Mouse (Mus musculus) heart, embryonic 13.5 days (tissue): ENCODE results near the gene Slc23a4. TPM values are rescaled to one million over a fixed set of nuclear protein-coding genes. Genes with fewer than 3 reads are reported as not detected.
A peak's percentile ranks its signal among the peaks of the same experiment; 100 is the strongest.

ENCODE experiments used
- ATAC-seq: fragments of 200-750 bp; cut with Nextera tagmentation; 2 replicates; pipeline ENCODE4 v1.8.0; 2017; ENCODE audit warnings: moderate TSS enrichment; ENCODE audit not compliant: insufficient number of reproducible peaks, low FRiP score, low TSS enrichment; ENCODE audit errors: extremely low read depth
- H3K27ac ChIP-seq: fragments of 300-500 bp; sonication (generic); replicated peaks from 2 replicates; pipeline ENCODE4 v1.5.1; 2015; ENCODE audit warnings: moderate library complexity, mild to moderate bottlenecking, inconsistent platforms
- H3K27me3 ChIP-seq: fragments of 300-500 bp; sonication (generic); replicated peaks from 2 replicates; pipeline ENCODE4 v1.6.1; 2015; ENCODE audit warnings: mild to moderate bottlenecking, inconsistent platforms
- H3K36me3 ChIP-seq: fragments of 300-500 bp; sonication (generic); 2 replicates; pipeline ENCODE4 v1.6.1; 2015; ENCODE audit warnings: mild to moderate bottlenecking, inconsistent platforms
- H3K4me1 ChIP-seq: fragments of 300-500 bp; sonication (generic); 2 replicates; pipeline ENCODE4 v1.6.1; 2015; ENCODE audit warnings: inconsistent platforms
- H3K4me2 ChIP-seq: fragments of 300-500 bp; sonication (generic); 2 replicates; pipeline ENCODE4 v1.6.1; 2015; ENCODE audit warnings: inconsistent platforms, mild to moderate bottlenecking, moderate library complexity
- H3K4me3 ChIP-seq: fragments of 300-500 bp; sonication (generic); 2 replicates; pipeline ENCODE4 v1.5.1; 2015; ENCODE audit warnings: moderate library complexity, mild to moderate bottlenecking, inconsistent platforms
- H3K9ac ChIP-seq: fragments of 300-500 bp; sonication (generic); 2 replicates; pipeline ENCODE4 v1.6.1; 2015; ENCODE audit warnings: inconsistent platforms, mild to moderate bottlenecking, moderate library complexity
- H3K9me3 ChIP-seq: fragments of 300-500 bp; sonication (generic); 2 replicates; pipeline ENCODE4 v1.6.1; 2016; ENCODE audit warnings: inconsistent platforms
- WGBS: fragments of 180-500 bp; shearing (Covaris S2); methylation state at CpG from one replicate; pipeline ENCODE4 v1.1.7; 2015; ENCODE audit warnings: mixed read lengths; 5-methylcytosine and 5-hydroxymethylcytosine counted together
- polyA plus RNA-seq: library from polyadenylated mRNA; unstranded; fragments of >200 nt; fragmentation: Nextera tagmentation; extraction: Ambion mirVana; gene quantifications from 2 replicates; pipeline ENCODE4 v1.2.1, GENCODE M21; 2015

The Slc23a4 gene
- polyA plus RNA-seq, 1 experiment from 2014 or later, result 0.27 TPM

GRCm38 (mm10) chr6:34996496-34996895 lies 8.3 kb upstream of the Slc23a4 start:
- no peaks in the 10 kb centered on the region for H3K36me3 ChIP-seq
- H3K4me3 ChIP-seq, result no peak overlapping the region
- 73% methylated on average over 4 of the region's 4 CpGs for WGBS
- no peak overlapping the region for H3K4me2 ChIP-seq
- no peaks in the 10 kb centered on the region for H3K9me3 ChIP-seq
- peaks cover 43% of the 10 kb centered on the region for H3K27me3 ChIP-seq
- no peak overlapping the region for H3K9ac ChIP-seq
- peaks cover 22% of the 10 kb centered on the region for H3K4me1 ChIP-seq
- no peak overlapping the region for H3K27ac ChIP-seq
- no peak for ATAC-seq

DNA sequence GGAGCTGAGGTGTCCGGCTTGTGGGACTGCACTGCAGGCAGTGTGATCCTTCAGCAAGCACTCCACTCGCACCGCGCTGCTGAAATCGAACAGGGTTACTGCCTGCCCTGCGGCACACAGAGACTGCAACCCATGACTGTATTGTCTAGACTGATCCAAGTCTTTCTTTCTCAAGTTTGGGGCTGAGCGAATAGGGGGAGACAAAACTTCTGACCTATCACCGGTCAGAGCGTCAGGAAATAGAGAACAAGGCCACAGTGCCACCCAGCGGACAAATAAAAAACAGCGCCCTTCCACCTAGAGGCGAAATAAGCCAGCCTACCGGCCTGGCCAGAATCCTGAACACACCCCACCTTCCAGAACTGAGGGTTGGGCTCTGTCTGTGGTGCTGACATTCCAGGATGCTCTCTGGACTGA lies 7.1 kb upstream of the Slc23a4 start:
- ATAC-seq, result peak; percentile 16; the same call in 1 of the 2 replicates
- no peaks in the 10 kb centered on the region for H3K9me3 ChIP-seq
- H3K9ac ChIP-seq, result peak overlapping the region; percentile 48
- peak overlapping the region; percentile 69 for H3K4me2 ChIP-seq
- no peaks in the 10 kb centered on the region for H3K36me3 ChIP-seq
- H3K27me3 ChIP-seq, result peaks cover 51% of the 10 kb centered on the region
- WGBS, result 8% methylated on average over 13 of the region's 13 CpGs
- peak overlapping the region; percentile 41 for H3K4me3 ChIP-seq
- no peak overlapping the region for H3K27ac ChIP-seq
- H3K4me1 ChIP-seq, result peaks cover 15% of the 10 kb centered on the region

DNA sequence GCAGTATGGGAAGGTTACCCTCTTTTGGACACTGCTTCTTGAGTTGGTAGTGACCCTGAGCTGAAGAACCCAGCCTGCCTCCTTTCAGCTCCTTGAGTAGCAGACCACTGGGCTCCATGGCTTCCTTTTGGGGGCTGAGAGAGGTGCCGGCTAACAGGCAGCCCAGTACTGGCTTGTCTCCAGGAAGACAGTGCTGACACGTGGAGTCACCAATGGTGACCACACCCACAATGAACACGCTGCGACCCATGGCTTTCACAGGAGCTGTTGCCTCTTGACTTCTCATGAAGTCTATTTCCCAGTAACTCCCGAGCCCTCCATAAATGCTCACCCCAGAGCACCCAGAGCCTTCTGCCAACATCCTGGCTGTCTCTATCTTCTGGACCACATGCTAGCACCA lies 6.5 kb upstream of the Slc23a4 start:
- WGBS, result 30% methylated on average over 5 of the region's 5 CpGs
- no peak for ATAC-seq
- H3K27me3 ChIP-seq, result peaks cover 51% of the 10 kb centered on the region
- H3K4me1 ChIP-seq, result peaks cover 15% of the 10 kb centered on the region
- no peak overlapping the region for H3K27ac ChIP-seq
- no peak overlapping the region for H3K9ac ChIP-seq
- H3K4me3 ChIP-seq, result peak overlapping the region; percentile 41
- no peaks in the 10 kb centered on the region for H3K36me3 ChIP-seq
- no peaks in the 10 kb centered on the region for H3K9me3 ChIP-seq
- H3K4me2 ChIP-seq, result peak overlapping the region; percentile 69

GRCm38 (mm10) chr6:34989263-34989662 lies 1.1 kb upstream of the Slc23a4 start:
- H3K36me3 ChIP-seq, result no peaks in the 10 kb centered on the region
- no peak overlapping the region for H3K4me3 ChIP-seq
- no peak overlapping the region for H3K27ac ChIP-seq
- H3K9me3 ChIP-seq, result no peaks in the 10 kb centered on the region
- no peak for ATAC-seq
- 69% methylated on average over 6 of the region's 6 CpGs for WGBS
- H3K4me1 ChIP-seq, result peaks cover 18% of the 10 kb centered on the region
- H3K4me2 ChIP-seq, result no peak overlapping the region
- H3K27me3 ChIP-seq, result peaks cover 32% of the 10 kb centered on the region
- H3K9ac ChIP-seq, result no peak overlapping the region

- no peak overlapping the region for H3K9ac ChIP-seq
- ATAC-seq, result no peak
- H3K27ac ChIP-seq, result no peak overlapping the region
These were observed 1.0 kb downstream of the Slc23a4 start for GRCm38 (mm10) chr6:34987085-34987645.

GRCm38 (mm10) chr6:34980661-34981060 lies 7.5 kb downstream of the Slc23a4 start:
- Histone ChIP-seq H3K9me3 (no peaks in the 10 kb centered on the region), H3K4me2 (no peak overlapping the region), H3K36me3 (no peaks in the 10 kb centered on the region), H3K27me3 (no peaks in the 10 kb centered on the region), H3K9ac (no peak overlapping the region), H3K27ac (no peak overlapping the region), H3K4me1 (0 out of 2 replicates have a peak, but pooled peaks cover 4% of the 10 kb centered on the region), H3K4me3 (no peak overlapping the region)
- WGBS, result 58% methylated on average over 9 of the region's 9 CpGs
- no peak for ATAC-seq

More at GRCm38 (mm10) chr6:34987085-34987645, 1.0 kb downstream of the Slc23a4 start:
- Histone ChIP-seq H3K4me3 (no peak overlapping the region), H3K36me3 (no peaks in the 10 kb centered on the region), H3K4me1 (peaks cover 18% of the 10 kb centered on the region), H3K4me2 (no peak overlapping the region), H3K9me3 (no peaks in the 10 kb centered on the region), H3K27me3 (peaks cover 25% of the 10 kb centered on the region)
- 69% methylated on average over 12 of the region's 12 CpGs for WGBS

DNA sequence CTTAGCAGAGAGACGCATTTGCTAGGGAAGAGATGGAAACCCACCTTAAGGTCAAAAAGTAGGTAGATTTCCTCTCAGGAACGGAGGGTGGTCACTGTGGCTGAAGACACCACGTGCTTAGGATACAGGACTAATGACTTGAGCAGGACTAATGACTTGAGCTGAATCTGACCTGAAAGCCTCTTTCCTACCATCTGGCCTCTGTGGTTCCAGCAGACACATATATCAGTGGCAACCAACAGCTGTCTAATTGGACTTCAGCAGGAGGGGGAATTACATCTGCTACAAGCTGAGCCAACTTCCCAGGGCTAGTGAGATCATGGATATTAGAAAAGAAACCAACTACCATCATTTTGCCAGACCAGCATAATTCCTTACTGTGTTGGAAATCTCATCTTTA lies 8.9 kb downstream of the Slc23a4 start:
- WGBS, result 84% methylated on average over 3 of the region's 3 CpGs
- ATAC-seq, result no peak

GRCm38 (mm10) chr6:34971181-34971580 lies 17.0 kb downstream of the Slc23a4 start:
- H3K9ac ChIP-seq, result no peak overlapping the region
- H3K9me3 ChIP-seq, result no peaks in the 10 kb centered on the region
- no peaks in the 10 kb centered on the region for H3K4me1 ChIP-seq
- H3K27ac ChIP-seq, result no peak overlapping the region
- WGBS, result 59% methylated on average over 3 of the region's 3 CpGs
- no peaks in the 10 kb centered on the region for H3K27me3 ChIP-seq
- H3K4me3 ChIP-seq, result no peak overlapping the region
- H3K4me2 ChIP-seq, result no peak overlapping the region
- no peaks in the 10 kb centered on the region for H3K36me3 ChIP-seq
- no peak for ATAC-seq

More for the DNA sequence above, 8.9 kb downstream of the Slc23a4 start:
- Histone ChIP-seq H3K36me3 (no peaks in the 10 kb centered on the region), H3K4me3 (no peak overlapping the region), H3K9me3 (no peaks in the 10 kb centered on the region), H3K27ac (no peak overlapping the region), H3K9ac (no peak overlapping the region), H3K4me1 (0 out of 2 replicates have a peak, but pooled peaks cover 4% of the 10 kb centered on the region), H3K4me2 (no peak overlapping the region), H3K27me3 (no peaks in the 10 kb centered on the region)

DNA sequence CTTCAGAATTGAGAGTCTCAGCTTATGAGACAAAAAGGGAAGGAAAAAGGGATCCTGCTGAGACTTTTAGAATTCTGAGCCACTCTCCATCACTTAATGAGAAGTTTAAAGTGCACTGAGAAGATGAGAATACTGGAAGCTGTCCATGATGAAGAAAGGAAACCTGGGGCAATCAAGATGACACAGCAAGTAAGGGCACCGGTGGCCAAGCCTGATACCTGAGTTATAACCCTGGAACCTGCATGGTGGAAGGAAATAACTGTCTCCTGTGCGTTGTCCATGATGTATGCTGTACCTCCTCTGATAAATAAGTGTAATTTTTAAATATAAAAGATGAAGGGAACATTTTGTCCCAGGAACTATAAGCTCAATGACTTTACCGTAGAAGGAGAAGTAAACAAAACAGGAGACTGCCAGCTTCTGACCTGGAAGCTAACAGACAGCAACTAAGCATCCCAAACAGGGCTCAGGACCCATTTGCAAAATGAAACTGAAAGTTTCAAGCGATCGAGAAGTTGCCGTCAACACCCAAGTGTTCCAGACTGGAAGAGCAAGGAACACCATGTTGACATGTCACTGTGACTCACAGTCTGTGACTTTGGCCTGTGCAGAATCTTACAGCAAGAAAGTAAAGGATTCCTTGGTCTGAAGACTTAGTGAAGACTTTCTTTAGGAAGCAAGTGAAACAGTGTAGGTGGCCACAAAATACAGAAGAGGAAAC lies 22.2 kb downstream of the Slc23a4 start:
- H3K27me3 ChIP-seq, result no peaks in the 10 kb centered on the region
- no peaks in the 10 kb centered on the region for H3K9me3 ChIP-seq
- no peak overlapping the region for H3K27ac ChIP-seq
- H3K36me3 ChIP-seq, result no peaks in the 10 kb centered on the region
- H3K4me2 ChIP-seq, result no peak overlapping the region
- no peak overlapping the region for H3K4me3 ChIP-seq
- no peak overlapping the region for H3K9ac ChIP-seq
- ATAC-seq, result no peak
- 75% methylated on average over 6 of the region's 6 CpGs for WGBS
- no peaks in the 10 kb centered on the region for H3K4me1 ChIP-seq

DNA sequence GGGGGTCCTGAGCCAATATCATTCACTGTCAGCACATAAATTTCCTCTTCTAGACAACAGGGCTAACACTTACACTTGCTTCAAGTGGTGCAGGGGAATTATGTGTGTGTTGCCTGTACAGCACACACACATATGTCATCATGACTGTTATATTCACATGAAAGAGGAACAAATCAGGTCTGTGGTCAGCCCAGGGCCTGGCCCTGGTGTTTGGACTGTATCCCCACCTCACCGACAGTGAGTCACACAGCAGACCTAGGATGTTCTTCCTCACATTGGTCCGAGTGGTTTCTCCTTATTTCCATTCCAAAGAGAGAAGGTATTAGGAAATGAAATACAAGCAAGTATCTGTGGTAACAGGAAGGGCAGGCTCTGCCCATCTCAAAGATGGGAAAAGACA lies 23.7 kb downstream of the Slc23a4 start:
- H3K36me3 ChIP-seq, result no peaks in the 10 kb centered on the region
- H3K4me2 ChIP-seq, result no peak overlapping the region
- no peak overlapping the region for H3K27ac ChIP-seq
- no peak overlapping the region for H3K9ac ChIP-seq
- no peaks in the 10 kb centered on the region for H3K9me3 ChIP-seq
- H3K4me3 ChIP-seq, result no peak overlapping the region
- no peak for ATAC-seq
- no peaks in the 10 kb centered on the region for H3K27me3 ChIP-seq
- WGBS, result 61% methylated on average over 2 of the region's 2 CpGs
- H3K4me1 ChIP-seq, result no peaks in the 10 kb centered on the region

DNA sequence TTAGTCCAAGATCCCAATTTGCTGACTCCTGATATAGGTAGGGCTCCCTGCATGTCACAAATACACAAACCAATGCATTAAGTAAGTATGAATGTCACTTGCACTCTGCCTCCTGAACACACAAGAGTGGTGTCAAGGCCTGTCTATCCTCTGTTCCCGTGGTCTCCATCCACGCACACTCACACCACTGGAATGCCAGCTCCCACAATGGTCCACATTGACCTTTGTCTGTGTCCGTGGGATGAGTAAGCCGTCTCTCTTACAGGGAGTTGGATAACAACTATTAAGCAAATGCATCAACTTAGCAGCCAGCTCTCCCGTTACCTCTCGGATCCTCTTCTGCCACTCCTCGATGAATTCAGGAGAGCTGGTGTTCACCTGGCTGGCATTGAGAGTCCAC lies 29.1 kb downstream of the Slc23a4 start:
- Histone ChIP-seq H3K9me3 (no peaks in the 10 kb centered on the region), H3K4me2 (no peak overlapping the region), H3K27ac (no peak overlapping the region), H3K4me1 (peaks cover 9% of the 10 kb centered on the region), H3K4me3 (no peak overlapping the region), H3K9ac (no peak overlapping the region), H3K36me3 (no peaks in the 10 kb centered on the region), H3K27me3 (no peaks in the 10 kb centered on the region)
- 77% methylated on average over 7 of the region's 7 CpGs for WGBS
- ATAC-seq, result no peak

GRCm38 (mm10) chr6:34955862-34956241 lies 32.4 kb downstream of the Slc23a4 start:
- WGBS, result 35% methylated on average over 8 of the region's 8 CpGs
- Histone ChIP-seq H3K36me3 (no peaks in the 10 kb centered on the region), H3K9me3 (no peaks in the 10 kb centered on the region), H3K4me2 (peak overlapping the region; percentile 64), H3K4me1 (peaks cover 9% of the 10 kb centered on the region), H3K4me3 (peak overlapping the region; percentile 38; the same call in 1 of the 2 replicates), H3K27me3 (no peaks in the 10 kb centered on the region), H3K9ac (peak overlapping the region; percentile 68; the same call in 1 of the 2 replicates), H3K27ac (no peak overlapping the region)
- no peak for ATAC-seq
